Mouse (Mus musculus): ENCODE measurements around the gene Gcnt1. TPM values are rescaled to one million over a fixed set of nuclear protein-coding genes. Genes with fewer than 3 reads are reported as not detected.

The Gcnt1 gene
- total RNA-seq, 2 experiments from 2014 or later, result 2.1 to 2.4 TPM

GRCm38 (mm10) chr19:17319770-17320169 is 52.9 kb downstream of the Gcnt1 start:
- no peak for DNase-seq (ENCODE audit: extremely low spot score in 1 of 2, low spot score in 2 of 2)
- Histone ChIP-seq H3K4me3 (no peak overlapping the region), H3K27ac (no peak overlapping the region)
- intact Hi-C loops (cut with DNase I), result no loop called here
- TF ChIP-seq CTCF (IDR thresholded peaks at IDR 0.05), result no peak

- no peak overlapping the region for H3K27ac ChIP-seq
- no peak for TF ChIP-seq CTCF (IDR thresholded peaks at IDR 0.05)
- no peak overlapping the region for H3K4me3 ChIP-seq
- intact Hi-C loops (cut with DNase I), result no loop called here
- DNase-seq (ENCODE audit: extremely low spot score in 1 of 2, low spot score in 2 of 2), result no peak
Measured at GRCm38 (mm10) chr19:17318733-17319132, 53.9 kb downstream of the Gcnt1 start.

GRCm38 (mm10) chr19:17316311-17317003 is 56.2 kb downstream of the Gcnt1 start:
- DNase-seq (ENCODE audit: extremely low spot score in 1 of 2, low spot score in 2 of 2), result no peak
- no peak for TF ChIP-seq CTCF (IDR thresholded peaks at IDR 0.05)
- intact Hi-C loops (cut with DNase I), result no loop called here

GRCm38 (mm10) chr19:17314451-17314850 is 58.2 kb downstream of the Gcnt1 start:
- no peak for DNase-seq (ENCODE audit: extremely low spot score in 1 of 2, low spot score in 2 of 2)
- intact Hi-C loops (cut with DNase I), result no loop called here
- no peak for TF ChIP-seq CTCF (IDR thresholded peaks at IDR 0.05)
- Histone ChIP-seq H3K27ac (no peak overlapping the region), H3K4me3 (no peak overlapping the region)

More at GRCm38 (mm10) chr19:17316311-17317003, 56.2 kb downstream of the Gcnt1 start:
- Histone ChIP-seq H3K4me3 (no peak overlapping the region), H3K27ac (no peak overlapping the region)

GRCm38 (mm10) chr19:17313766-17314165 is 58.9 kb downstream of the Gcnt1 start:
- no peak overlapping the region for H3K4me3 ChIP-seq
- no peak overlapping the region for H3K27ac ChIP-seq
- intact Hi-C loops (cut with DNase I), result no loop called here
- DNase-seq (ENCODE audit: extremely low spot score in 1 of 2, low spot score in 2 of 2), result no peak
- TF ChIP-seq CTCF (IDR thresholded peaks at IDR 0.05), result no peak

- intact Hi-C loops (cut with DNase I), result no loop called here
- DNase-seq (ENCODE audit: extremely low spot score in 1 of 2, low spot score in 2 of 2), result no peak
- TF ChIP-seq CTCF (IDR thresholded peaks at IDR 0.05), result no peak
- Histone ChIP-seq H3K27ac (no peak overlapping the region), H3K4me3 (no peak overlapping the region)
Measured at GRCm38 (mm10) chr19:17312671-17313180, 59.9 kb downstream of the Gcnt1 start.

GRCm38 (mm10) chr19:17311501-17311900 is 61.1 kb downstream of the Gcnt1 start:
- Histone ChIP-seq H3K4me3 (no peak overlapping the region), H3K27ac (no peak overlapping the region)
- no peak for DNase-seq (ENCODE audit: extremely low spot score in 1 of 2, low spot score in 2 of 2)
- TF ChIP-seq CTCF (IDR thresholded peaks at IDR 0.05), result no peak
- intact Hi-C loops (cut with DNase I), result no loop called here

- no peak for DNase-seq (ENCODE audit: extremely low spot score in 1 of 2, low spot score in 2 of 2)
- Histone ChIP-seq H3K27ac (no peak overlapping the region), H3K4me3 (no peak overlapping the region)
- intact Hi-C loops (cut with DNase I), result no loop called here
- TF ChIP-seq CTCF (IDR thresholded peaks at IDR 0.05), result no peak
Measured at GRCm38 (mm10) chr19:17311031-17311430, 61.6 kb downstream of the Gcnt1 start.

- Histone ChIP-seq H3K27ac (no peak overlapping the region), H3K4me3 (no peak overlapping the region)
- intact Hi-C loops (cut with DNase I), result no loop called here
- no peak for TF ChIP-seq CTCF (IDR thresholded peaks at IDR 0.05)
- no peak for DNase-seq (ENCODE audit: extremely low spot score in 1 of 2, low spot score in 2 of 2)
Measured at GRCm38 (mm10) chr19:17296081-17296480, 76.6 kb downstream of the Gcnt1 start.

- no peak overlapping the region for H3K4me3 ChIP-seq
- intact Hi-C loops (cut with DNase I), result no loop called here
- no peak for DNase-seq (ENCODE audit: extremely low spot score in 1 of 2, low spot score in 2 of 2)
- H3K27ac ChIP-seq, result no peak overlapping the region
- TF ChIP-seq CTCF (IDR thresholded peaks at IDR 0.05), result no peak
Measured at GRCm38 (mm10) chr19:17295211-17295766, 77.4 kb downstream of the Gcnt1 start.

GRCm38 (mm10) chr19:17294136-17294535 is 78.5 kb downstream of the Gcnt1 start:
- DNase-seq (ENCODE audit: extremely low spot score in 1 of 2, low spot score in 2 of 2), result no peak
- no peak for TF ChIP-seq CTCF (IDR thresholded peaks at IDR 0.05)
- intact Hi-C loops (cut with DNase I), result no loop called here
- H3K27ac ChIP-seq, result no peak overlapping the region
- no peak overlapping the region for H3K4me3 ChIP-seq

GRCm38 (mm10) chr19:17289526-17289925 is 83.1 kb downstream of the Gcnt1 start:
- no peak overlapping the region for H3K27ac ChIP-seq
- TF ChIP-seq CTCF (IDR thresholded peaks at IDR 0.05), result no peak
- no peak overlapping the region for H3K4me3 ChIP-seq
- intact Hi-C loops (cut with DNase I), result no loop called here
- DNase-seq (ENCODE audit: extremely low spot score in 1 of 2, low spot score in 2 of 2), result no peak

GRCm38 (mm10) chr19:17286004-17286403 is 86.6 kb downstream of the Gcnt1 start:
- Histone ChIP-seq H3K27ac (no peak overlapping the region), H3K4me3 (no peak overlapping the region)
- intact Hi-C loops (cut with DNase I), result no loop called here
- no peak for DNase-seq (ENCODE audit: extremely low spot score in 1 of 2, low spot score in 2 of 2)
- no peak for TF ChIP-seq CTCF (IDR thresholded peaks at IDR 0.05)

All from left cerebral cortex, adult 2 months (tissue).